Mouse (Mus musculus) stomach, embryonic 14.5 days (tissue): ENCODE measurements around the gene C1rl. TPM values are rescaled to one million over a fixed set of nuclear protein-coding genes. Genes with fewer than 3 reads are reported as not detected.
"Not testable (repeated sequence)": the region's sequence is repeated elsewhere in the genome, so short reads cannot be mapped to it uniquely, and the experiment has no call there.

Source experiments
- ATAC-seq: fragments of 200-750 bp; cut with Nextera tagmentation; 2 replicates; pipeline ENCODE4 v1.8.0; 2017; ENCODE audit warnings: low read depth, moderate TSS enrichment; ENCODE audit not compliant: insufficient number of reproducible peaks, insufficient read depth, low FRiP score
- H3K27ac ChIP-seq: fragments of 300-500 bp; sonication (generic); 2 replicates; pipeline ENCODE4 v1.5.1; 2014; ENCODE audit warnings: mild to moderate bottlenecking, low read length, moderate library complexity, mixed read lengths
- H3K27me3 ChIP-seq: fragments of 300-500 bp; sonication (generic); 2 replicates; pipeline ENCODE4 v1.6.1; 2014; ENCODE audit warnings: low read length, control low read depth, mixed read lengths; ENCODE audit not compliant: control insufficient read depth, insufficient read depth
- H3K36me3 ChIP-seq: fragments of 300-500 bp; sonication (generic); 2 replicates; pipeline ENCODE4 v1.6.1; 2014; ENCODE audit warnings: mild to moderate bottlenecking, control low read depth, low read length, moderate library complexity, mixed read lengths; ENCODE audit not compliant: control insufficient read depth, insufficient read depth
- H3K4me1 ChIP-seq: fragments of 300-500 bp; sonication (generic); 2 replicates; pipeline ENCODE4 v1.6.1; 2014; ENCODE audit warnings: low read length, control low read depth, mixed read lengths; ENCODE audit not compliant: control insufficient read depth, insufficient read depth
- H3K4me2 ChIP-seq: fragments of 300-500 bp; sonication (generic); replicated peaks from 2 replicates; pipeline ENCODE4 v1.6.1; 2014; ENCODE audit warnings: low read depth, low read length, control low read depth
- H3K4me3 ChIP-seq: fragments of 300-500 bp; sonication (generic); 2 replicates; pipeline ENCODE4 v1.5.1; 2014; ENCODE audit warnings: low read depth, low read length, control low read depth
- H3K9ac ChIP-seq: fragments of 300-500 bp; sonication (generic); replicated peaks from 2 replicates; pipeline ENCODE4 v1.6.1; 2014; ENCODE audit warnings: low read depth, mild to moderate bottlenecking, control low read depth, low read length, moderate library complexity, mixed read lengths
- H3K9me3 ChIP-seq: fragments of 300-500 bp; sonication (generic); 2 replicates; pipeline ENCODE4 v1.6.1; 2016; ENCODE audit warnings: low read depth, low read length, control low read depth; ENCODE audit not compliant: control insufficient read depth
- WGBS: fragments of 180-500 bp; shearing (Covaris S2); extraction: QIAGEN DNeasy Blood & Tissue Kit; methylation state at CpG from one replicate; pipeline ENCODE4 v1.1.7; 2014; 5-methylcytosine and 5-hydroxymethylcytosine counted together
- polyA plus RNA-seq: library from polyadenylated mRNA; unstranded; fragments of >200 nt; fragmentation: Nextera tagmentation; extraction: Ambion mirVana; gene quantifications from 2 replicates; pipeline ENCODE4 v1.2.1, GENCODE M21; 2014

The C1rl gene
- polyA plus RNA-seq, 1 experiment from 2014 or later: 0.68 TPM

DNA sequence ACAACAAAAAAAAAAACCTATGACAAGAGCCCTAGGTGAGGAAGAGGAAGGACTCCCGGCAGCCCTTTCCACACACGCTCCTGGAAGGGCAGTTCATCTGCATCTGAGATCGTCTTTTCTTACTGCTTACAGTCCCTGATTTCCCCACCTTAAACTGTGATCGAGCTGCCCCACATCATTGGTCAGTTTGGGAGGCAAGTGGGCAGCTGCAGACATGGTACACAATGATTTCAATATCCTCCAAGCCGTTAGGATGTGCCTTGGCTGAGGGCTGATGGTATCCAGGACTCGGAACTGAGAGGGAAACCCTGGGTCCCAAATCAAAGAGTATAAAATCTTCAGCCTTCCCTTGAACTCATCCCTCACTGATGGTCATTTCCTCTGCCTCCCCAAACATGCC, 27.6 kb upstream of the C1rl start:
- no peaks in the 10 kb centered on the region for H3K36me3 ChIP-seq
- no peaks in the 10 kb centered on the region for H3K9me3 ChIP-seq
- no peaks in the 10 kb centered on the region for H3K4me1 ChIP-seq
- no peak for ATAC-seq
- no peak overlapping the region for H3K27ac ChIP-seq
- H3K9ac ChIP-seq: no peak overlapping the region
- no peaks in the 10 kb centered on the region for H3K27me3 ChIP-seq
- H3K4me3 ChIP-seq: peak overlapping the region; percentile 38
- 35% methylated on average over 6 of the region's 6 CpGs for WGBS
- peak overlapping the region; percentile 77 for H3K4me2 ChIP-seq

DNA sequence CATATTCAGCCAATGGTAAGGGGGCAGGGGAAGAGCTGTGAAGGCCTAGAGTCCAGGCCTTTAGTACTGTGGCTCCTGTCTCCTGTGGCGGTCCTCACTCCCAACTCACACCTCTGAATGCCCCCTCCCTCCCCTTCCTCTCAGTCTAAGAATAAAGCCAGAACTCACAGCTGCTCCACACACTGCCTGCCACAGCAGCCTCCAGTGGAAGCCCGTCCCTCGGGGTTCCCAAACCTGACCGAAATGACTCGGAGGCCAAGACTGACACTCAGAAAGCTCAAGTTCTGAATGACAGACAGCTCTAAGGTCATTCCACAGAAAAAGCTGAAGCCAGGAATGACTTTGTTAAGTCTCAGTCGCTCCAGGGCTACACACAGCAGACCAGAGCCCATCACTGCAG, 27.2 kb upstream of the C1rl start:
- H3K9me3 ChIP-seq: no peaks in the 10 kb centered on the region
- H3K27ac ChIP-seq: no peak overlapping the region
- WGBS: 73% methylated on average over 6 of the region's 6 CpGs
- no peak overlapping the region for H3K4me3 ChIP-seq
- no peak overlapping the region for H3K4me2 ChIP-seq
- H3K27me3 ChIP-seq: no peaks in the 10 kb centered on the region
- H3K4me1 ChIP-seq: no peaks in the 10 kb centered on the region
- no peak for ATAC-seq
- no peak overlapping the region for H3K9ac ChIP-seq
- H3K36me3 ChIP-seq: no peaks in the 10 kb centered on the region

DNA sequence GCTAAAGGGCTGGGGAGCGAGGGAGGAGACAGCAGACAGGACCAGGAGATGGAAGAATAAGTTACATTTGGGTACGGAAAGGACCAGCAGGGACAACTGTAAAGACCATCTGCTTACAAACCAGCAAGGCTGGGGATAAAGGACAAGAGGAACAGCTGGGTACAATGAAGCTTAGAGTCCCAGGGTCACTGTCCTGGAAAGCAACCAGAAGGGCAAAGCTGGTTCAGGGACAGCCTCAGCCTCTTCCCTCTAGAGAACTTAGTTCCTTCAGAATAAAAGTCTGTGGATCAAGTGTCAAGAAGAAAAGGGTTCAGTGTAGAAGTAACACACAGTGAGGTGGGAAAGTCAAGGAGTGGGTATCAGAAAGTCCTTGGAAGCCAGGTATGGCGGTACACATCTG, 21.8 kb upstream of the C1rl start:
- Histone ChIP-seq H3K27me3 (no peaks in the 10 kb centered on the region), H3K9ac (no peak overlapping the region), H3K9me3 (no peaks in the 10 kb centered on the region), H3K36me3 (no peaks in the 10 kb centered on the region), H3K4me2 (no peak overlapping the region), H3K4me1 (no peaks in the 10 kb centered on the region), H3K27ac (no peak overlapping the region), H3K4me3 (no peak overlapping the region)
- ATAC-seq: no peak
- 92% methylated on average over 3 of the region's 3 CpGs for WGBS

DNA sequence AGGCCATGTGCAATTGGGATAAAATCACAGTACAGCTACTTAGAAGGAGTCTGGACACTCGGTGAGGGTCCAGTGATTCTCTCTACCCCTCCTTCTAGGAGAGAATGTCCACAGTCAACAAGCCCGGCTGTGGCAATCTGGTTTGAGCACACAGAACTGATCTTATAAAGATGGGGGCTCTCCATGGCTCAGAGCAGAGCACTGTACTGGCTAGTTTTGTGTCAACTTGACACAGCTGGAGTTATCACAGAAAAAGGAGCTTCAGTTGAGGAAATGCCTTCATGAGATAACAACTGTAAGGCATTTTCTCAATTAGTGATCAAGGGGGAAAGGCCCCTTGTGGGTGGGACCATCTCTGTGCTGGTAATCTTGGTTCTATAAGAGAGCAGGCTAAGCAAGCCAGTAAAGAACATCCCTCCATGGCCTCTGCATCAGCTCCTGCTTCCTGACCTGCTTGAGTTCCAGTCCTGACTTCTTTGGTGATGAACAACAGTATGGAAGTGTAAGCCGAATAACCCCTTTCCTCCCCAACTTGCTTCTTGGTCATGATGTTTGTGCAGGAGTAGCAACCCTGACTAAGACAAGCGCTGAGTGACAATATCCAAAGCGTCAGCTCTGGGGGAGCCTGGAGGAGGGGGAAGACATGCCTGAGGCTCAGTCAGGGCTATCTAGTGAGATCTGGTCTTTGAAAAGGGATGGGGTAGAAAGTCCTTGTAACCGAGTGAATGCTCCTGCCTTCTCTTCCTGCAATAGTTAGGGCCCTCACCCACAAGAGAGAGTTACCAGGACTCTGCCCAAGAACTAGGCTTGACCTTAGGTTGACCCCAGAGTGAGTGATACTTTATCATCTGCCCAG, 20.9 kb upstream of the C1rl start:
- H3K9ac ChIP-seq, ATAC-seq, H3K4me1 ChIP-seq, H3K27me3 ChIP-seq, H3K9me3 ChIP-seq, H3K27ac ChIP-seq, H3K4me2 ChIP-seq, H3K4me3 ChIP-seq, H3K36me3 ChIP-seq: not testable (repeated sequence)
- WGBS: 69% methylated on average over 6 of the region's 6 CpGs

DNA sequence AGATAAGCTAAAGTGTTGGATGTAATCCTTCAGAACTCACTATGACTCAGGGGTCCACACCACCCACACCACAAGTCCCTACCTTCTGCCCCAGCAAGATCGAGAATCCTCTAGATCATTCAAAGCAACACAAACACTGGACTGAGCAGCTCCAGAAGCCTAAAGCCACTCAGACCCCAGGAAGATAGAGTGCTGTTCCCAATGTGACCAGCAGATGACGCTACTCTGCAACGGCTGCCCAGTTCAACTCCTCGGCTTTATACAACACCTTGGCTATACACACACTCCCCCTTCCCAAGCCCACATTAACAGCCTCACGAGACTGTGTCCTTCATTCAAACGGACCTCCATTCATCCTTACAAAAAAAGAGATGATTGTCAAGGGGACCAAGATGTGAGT, 20.1 kb upstream of the C1rl start:
- H3K4me2 ChIP-seq: no peak overlapping the region
- no peaks in the 10 kb centered on the region for H3K36me3 ChIP-seq
- H3K27me3 ChIP-seq: no peaks in the 10 kb centered on the region
- no peak overlapping the region for H3K4me3 ChIP-seq
- no peak for ATAC-seq
- whole genome bisulfite sequencing: 44% methylated on average over 6 of the region's 6 CpGs
- no peaks in the 10 kb centered on the region for H3K9me3 ChIP-seq
- H3K9ac ChIP-seq: no peak overlapping the region
- no peak overlapping the region for H3K27ac ChIP-seq
- H3K4me1 ChIP-seq: no peaks in the 10 kb centered on the region

DNA sequence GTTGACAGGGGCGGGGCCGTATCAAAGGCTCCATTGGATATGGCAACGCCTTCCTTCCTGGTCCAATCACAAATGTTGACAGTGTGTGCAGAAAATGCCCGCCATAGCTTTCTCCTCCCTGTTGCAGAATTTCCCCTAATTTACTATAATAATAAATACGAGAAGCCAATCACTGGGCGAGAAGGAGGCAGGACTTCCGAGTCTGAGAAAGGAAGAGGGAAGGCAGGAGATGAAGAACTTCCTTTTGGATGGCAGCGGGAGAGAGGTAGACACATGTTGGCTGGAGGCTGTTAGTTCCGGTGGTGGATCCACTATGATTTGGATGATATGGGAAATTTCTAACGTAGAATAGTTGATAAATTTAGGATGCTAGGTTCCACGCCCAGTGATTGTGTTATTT, 18.3 kb upstream of the C1rl start:
- Histone ChIP-seq H3K4me2 (no peak overlapping the region), H3K36me3 (no peaks in the 10 kb centered on the region), H3K4me3 (no peak overlapping the region), H3K27ac (no peak overlapping the region), H3K9me3 (no peaks in the 10 kb centered on the region), H3K27me3 (no peaks in the 10 kb centered on the region), H3K4me1 (no peaks in the 10 kb centered on the region), H3K9ac (no peak overlapping the region)
- ATAC-seq: no peak
- 80% methylated on average over 11 of the region's 11 CpGs for WGBS

DNA sequence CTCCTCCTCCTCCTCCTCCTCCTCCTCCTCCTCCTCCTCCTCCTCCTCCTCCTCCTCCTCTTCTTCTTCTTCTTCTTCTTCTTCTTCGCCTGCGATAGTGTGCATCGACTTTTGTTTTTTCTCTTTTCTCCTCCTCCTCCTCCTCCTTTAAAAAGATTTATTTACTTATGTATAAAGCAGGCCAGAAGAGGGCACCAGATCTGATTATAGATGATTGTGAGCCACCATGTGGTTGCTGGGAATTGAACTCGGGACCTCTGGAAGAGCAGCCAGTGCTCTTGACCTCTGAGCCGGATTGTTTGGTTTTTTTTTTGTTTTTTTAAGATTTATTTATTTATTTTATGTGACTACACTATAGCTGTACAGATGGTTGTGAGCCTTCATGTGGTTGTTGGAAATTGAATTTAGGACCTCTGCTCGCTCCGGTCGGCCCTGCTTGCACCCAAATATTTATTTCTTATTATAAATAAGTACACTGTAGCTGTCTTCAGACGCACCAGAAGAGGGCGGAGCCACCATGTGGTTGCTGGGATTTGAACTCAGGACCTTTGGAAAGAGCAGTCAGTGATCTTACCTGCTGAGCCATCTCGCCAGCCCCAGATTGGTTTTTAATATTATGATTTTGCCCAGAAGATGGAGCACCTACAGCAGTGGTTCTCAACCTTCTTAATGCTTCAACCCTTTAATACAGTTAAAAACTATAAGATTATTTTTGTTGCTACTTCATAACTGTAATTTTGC, 17.4 kb upstream of the C1rl start:
- H3K4me1 ChIP-seq, H3K36me3 ChIP-seq, H3K4me3 ChIP-seq, H3K9ac ChIP-seq, H3K4me2 ChIP-seq, H3K27ac ChIP-seq, H3K27me3 ChIP-seq, ATAC-seq, H3K9me3 ChIP-seq: not testable (repeated sequence)
- WGBS: 92% methylated on average over 10 of the region's 11 CpGs

DNA sequence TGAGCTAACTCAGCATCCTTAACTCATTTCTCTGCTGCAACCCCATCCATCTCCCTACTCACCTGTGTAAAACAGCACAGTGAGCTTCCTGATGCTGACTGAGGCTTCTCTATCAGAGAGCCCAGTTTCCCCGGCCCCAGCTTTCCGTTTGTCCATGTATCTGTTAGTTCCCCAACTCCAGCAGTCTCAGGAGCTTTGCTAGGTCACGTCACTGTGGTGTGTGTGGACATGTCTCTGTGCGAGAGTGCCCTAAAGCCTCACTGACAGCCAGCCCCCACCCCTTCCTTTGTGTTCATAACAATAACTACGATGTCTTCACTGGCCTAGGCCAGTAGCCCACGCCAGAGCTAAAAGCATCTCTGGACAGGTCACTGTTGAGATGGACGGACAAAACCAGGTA, 16.7 kb upstream of the C1rl start:
- Histone ChIP-seq H3K27me3 (no peaks in the 10 kb centered on the region), H3K27ac (no peak overlapping the region), H3K4me1 (no peaks in the 10 kb centered on the region), H3K9ac (no peak overlapping the region), H3K36me3 (no peaks in the 10 kb centered on the region), H3K9me3 (no peaks in the 10 kb centered on the region), H3K4me3 (no peak overlapping the region), H3K4me2 (no peak overlapping the region)
- ATAC-seq: no peak
- 84% methylated on average over 7 of the region's 7 CpGs for WGBS
